Mouse (Mus musculus) embryonic fibroblast, embryonic 13.5 days (primary cell): ENCODE results near the gene Dzank1.

ENCODE experiments used
- CTCF ChIP-seq: IDR thresholded peaks from 2 replicates; pipeline ENCODE4 v1.5.1; 2011; ENCODE audit warnings: mild to moderate bottlenecking, control low read depth, low read length, moderate library complexity, borderline replicate concordance; ENCODE audit not compliant: insufficient read depth
- POLR2A ChIP-seq: IDR thresholded peaks from 2 replicates; pipeline ENCODE4 v1.6.1; 2011; ENCODE audit warnings: low read depth, mild to moderate bottlenecking, control low read depth, low read length, moderate library complexity

GRCm38 (mm10) chr2:144429171-144429570 is 98.0 kb downstream of the Dzank1 start:
- TF ChIP-seq CTCF (no peak), POLR2A (no peak)
